Mouse (Mus musculus) liver, embryonic 14 days (tissue): ENCODE results near the gene Trpc3. TPM values are rescaled to one million over a fixed set of nuclear protein-coding genes. Genes with fewer than 3 reads are reported as not detected.

Experiments used
- polyA plus RNA-seq: library from polyadenylated mRNA; depleted of rRNA; stranded (reverse); fragments of >200 nt; gene quantifications from 2 replicates; pipeline ENCODE4 v1.2.3, GENCODE M21; 2012; rRNA removed

Trpc3 gene
- 0.25 and 0.30 TPM in 2 replicates for polyA plus RNA-seq

GRCm38 (mm10) chr3:36689392-36690291 lies at the start of gene Trpc3:
Trpc3 (minus strand) TSS chr3:36690167.

GRCm38 (mm10) chr3:36613202-36613907 lies 76.6 kb downstream of the Trpc3 start, which contains the start of gene Bbs7:
Bbs7 (minus strand) TSS chr3:36613477.

GRCm38 (mm10) chr3:36571827-36572378 lies 118.1 kb downstream of the Trpc3 start, which contains the start of gene Ccna2:
Ccna2 (minus strand) TSS chr3:36572150.

Other genes starting within 250 kb of the Trpc3 start
- gene Anxa5, start 214.3 kb downstream of the Trpc3 start, polyA plus RNA-seq, result 45.5 and 53.0 TPM in 2 replicates
- gene 1810062G17Rik, start 214.2 kb downstream of the Trpc3 start, polyA plus RNA-seq, result 0.69 and 0.78 TPM in 2 replicates
- 0.01 TPM in 1 of 2 replicates, not detected in the other for gene Gm11549, start 168.4 kb downstream of the Trpc3 start, polyA plus RNA-seq
- 28.0 and 33.3 TPM in 2 replicates for gene Exosc9, start 137.6 kb downstream of the Trpc3 start, polyA plus RNA-seq
- gene Ccna2, start 118.0 kb downstream of the Trpc3 start, polyA plus RNA-seq, result 143 and 170 TPM in 2 replicates
- gene Bbs7, start 76.7 kb downstream of the Trpc3 start, polyA plus RNA-seq, result 5.9 and 6.0 TPM in 2 replicates
- 5.8 and 6.8 TPM in 2 replicates for gene 4932438A13Rik, start 172.9 kb upstream of the Trpc3 start, polyA plus RNA-seq